Mouse (Mus musculus) duodenum, adult 2 months (tissue): ENCODE results near the gene Usp4. TPM values are rescaled to one million over a fixed set of nuclear protein-coding genes. Genes with fewer than 3 reads are reported as not detected.

Experiments used
- polyA plus RNA-seq: library from polyadenylated mRNA; depleted of rRNA; stranded (reverse); fragments of >200 nt; gene quantifications from 2 replicates; pipeline ENCODE4 v1.2.3, GENCODE M21; 2012; ENCODE audit warnings: low replicate concordance; rRNA removed

The Usp4 gene
- 40.5 and 53.8 TPM in 2 replicates for polyA plus RNA-seq

GRCm38 (mm10) chr9:108347540-108348289, at the start of gene Usp4:
Gene Usp4 (plus strand): TSS chr9:108347853.

GRCm38 (mm10) chr9:108305629-108306520, 41.8 kb upstream of the Usp4 start, which contains the start of the genes Rhoa and Tcta:
Gene Rhoa (plus strand): TSS chr9:108306129.
Gene Tcta (minus strand): TSS chr9:108306160.

GRCm38 (mm10) chr9:108338886-108339781, 8.5 kb upstream of the Usp4 start, which contains the start of gene Gpx1:
Gene Gpx1 (plus strand): TSS chr9:108338903.

GRCm38 (mm10) chr9:108392676-108393075, 45.0 kb downstream of the Usp4 start, which contains the start of gene 1700102P08Rik:
Gene 1700102P08Rik (plus strand): TSS chr9:108392805.

GRCm38 (mm10) chr9:108428384-108428783, 80.7 kb downstream of the Usp4 start, which contains the start of gene Ccdc36:
Gene Ccdc36 (minus strand): TSS chr9:108428484.

GRCm38 (mm10) chr9:108436182-108436581, 88.5 kb downstream of the Usp4 start, which contains the start of gene BC048562:
Gene BC048562 (plus strand): TSS chr9:108436482.

Other genes starting within 250 kb of the Usp4 start
- gene Bsn, start 157.5 kb upstream of the Usp4 start, polyA plus RNA-seq: 1.1 and 2.0 TPM in 2 replicates
- 33.9 and 55.4 TPM in 2 replicates for gene Dag1, start 83.9 kb upstream of the Usp4 start, polyA plus RNA-seq
- 2.2 and 4.8 TPM in 2 replicates for gene Nicn1, start 57.4 kb upstream of the Usp4 start, polyA plus RNA-seq
- 0.47 and 2.3 TPM in 2 replicates for gene Amt, start 51.0 kb upstream of the Usp4 start, polyA plus RNA-seq
- 74.5 and 77.2 TPM in 2 replicates for gene Rhoa, start 41.7 kb upstream of the Usp4 start, polyA plus RNA-seq
- gene Tcta, start 41.7 kb upstream of the Usp4 start, polyA plus RNA-seq: 24.9 and 34.5 TPM in 2 replicates
- gene Gpx1, start 8.9 kb upstream of the Usp4 start, polyA plus RNA-seq: 1,295 and 2,060 TPM in 2 replicates
- not detected in 2 replicates for gene 1700102P08Rik, start 45.0 kb downstream of the Usp4 start, polyA plus RNA-seq
- gene Ccdc36, start 80.6 kb downstream of the Usp4 start, polyA plus RNA-seq: not detected in 2 replicates
- gene BC048562, start 88.6 kb downstream of the Usp4 start, polyA plus RNA-seq: not detected in 2 replicates
- 14.7 and 15.3 TPM in 2 replicates for gene Ccdc71, start 112.7 kb downstream of the Usp4 start, polyA plus RNA-seq
- gene Klhdc8b, start 113.7 kb downstream of the Usp4 start, polyA plus RNA-seq: 27.3 and 33.7 TPM in 2 replicates
- 20.7 and 25.6 TPM in 2 replicates for gene Lamb2, start 131.9 kb downstream of the Usp4 start, polyA plus RNA-seq
- gene Usp19, start 142.7 kb downstream of the Usp4 start, polyA plus RNA-seq: 66.7 and 68.1 TPM in 2 replicates
- 145 and 187 TPM in 2 replicates for gene Qars, start 159.9 kb downstream of the Usp4 start, polyA plus RNA-seq
- 45.4 and 58.5 TPM in 2 replicates for gene Qrich1, start 169.0 kb downstream of the Usp4 start, polyA plus RNA-seq
- 47.8 and 97.0 TPM in 2 replicates for gene Impdh2, start 212.4 kb downstream of the Usp4 start, polyA plus RNA-seq
- gene Ndufaf3, start 219.6 kb downstream of the Usp4 start, polyA plus RNA-seq: 40.9 and 44.6 TPM in 2 replicates
- gene Dalrd3, start 222.0 kb downstream of the Usp4 start, polyA plus RNA-seq: 135 and 158 TPM in 2 replicates
- 11.3 and 13.7 TPM in 2 replicates for gene Wdr6, start 230.9 kb downstream of the Usp4 start, polyA plus RNA-seq
- gene P4htm, start 249.8 kb downstream of the Usp4 start, polyA plus RNA-seq: 2.8 and 5.9 TPM in 2 replicates